Mouse (Mus musculus) ES-E14 (cell line): ENCODE results near the gene Snrpf.

ENCODE experiments used
- CHD2 ChIP-seq: IDR thresholded peaks from 2 replicates; pipeline ENCODE4 v1.6.1; 2014; ENCODE audit warnings: mild to moderate bottlenecking, low read depth, low read length, inconsistent platforms
- HCFC1 ChIP-seq: IDR thresholded peaks from 2 replicates; pipeline ENCODE4 v1.6.1; 2012; ENCODE audit warnings: low read length, inconsistent platforms, borderline replicate concordance; ENCODE audit not compliant: insufficient read depth
- ZNF384 ChIP-seq: IDR thresholded peaks from 2 replicates; pipeline ENCODE4 v1.6.1; 2012; ENCODE audit warnings: low read depth, low read length, inconsistent platforms

- TF ChIP-seq HCFC1 (no peak), ZNF384 (no peak), CHD2 (no peak)
Observed at GRCm38 (mm10) chr10:93549821-93550220, 39.7 kb downstream of the Snrpf start.
